Mouse (Mus musculus) limb, embryonic 12.5 days (tissue): ENCODE results near the gene Ctnnal1. TPM values are rescaled to one million over a fixed set of nuclear protein-coding genes. Genes with fewer than 3 reads are reported as not detected.

Experiments
- ATAC-seq: fragments of 200-750 bp; cut with Nextera tagmentation; 2 replicates; pipeline ENCODE4 v1.8.0; 2017; ENCODE audit warnings: low read depth, moderate TSS enrichment; ENCODE audit not compliant: insufficient number of reproducible peaks, insufficient read depth, low FRiP score, low TSS enrichment
- H3K27ac ChIP-seq: fragments of 300-500 bp; sonication (generic); 2 replicates; pipeline ENCODE4 v1.5.1; 2016; ENCODE audit warnings: mild to moderate bottlenecking, moderate library complexity
- H3K27me3 ChIP-seq: fragments of 300-500 bp; sonication (generic); 2 replicates; pipeline ENCODE4 v1.6.1; 2016; ENCODE audit warnings: mild to moderate bottlenecking, moderate library complexity
- H3K36me3 ChIP-seq: fragments of 300-500 bp; sonication (generic); 2 replicates; pipeline ENCODE4 v1.6.1; 2016; ENCODE audit warnings: mild to moderate bottlenecking, moderate library complexity
- H3K4me1 ChIP-seq: fragments of 300-500 bp; sonication (generic); replicated peaks from 2 replicates; pipeline ENCODE4 v1.6.1; 2016
- H3K4me2 ChIP-seq: fragments of 300-500 bp; sonication (generic); 2 replicates; pipeline ENCODE4 v1.6.1; 2016; ENCODE audit warnings: mild to moderate bottlenecking, moderate library complexity
- H3K4me3 ChIP-seq: fragments of 300-500 bp; sonication (generic); replicated peaks from 2 replicates; pipeline ENCODE4 v1.5.1; 2016; ENCODE audit warnings: mild to moderate bottlenecking
- H3K9ac ChIP-seq: fragments of 300-500 bp; sonication (generic); replicated peaks from 2 replicates; pipeline ENCODE4 v1.6.1; 2016; ENCODE audit warnings: mild to moderate bottlenecking, moderate library complexity
- H3K9me3 ChIP-seq: fragments of 300-500 bp; sonication (generic); 2 replicates; pipeline ENCODE4 v1.6.1; 2016; ENCODE audit warnings: mild to moderate bottlenecking, moderate library complexity
- whole genome bisulfite sequencing: fragments of 180-500 bp; shearing (Covaris S2); methylation state at CpG from one replicate; pipeline ENCODE4 v1.1.7; 2016; 5-methylcytosine and 5-hydroxymethylcytosine counted together
- polyA plus RNA-seq: library from polyadenylated mRNA; unstranded; fragments of >200 nt; fragmentation: Nextera tagmentation; extraction: Ambion mirVana; gene quantifications from 2 replicates; pipeline ENCODE4 v1.2.1, GENCODE M21; 2016

Ctnnal1 gene
- polyA plus RNA-seq, 1 experiment from 2014 or later, result 40.4 TPM

GRCm38 (mm10) chr4:56831998-56832397 is 33.0 kb downstream of the Ctnnal1 start:
- Histone ChIP-seq H3K4me2 (no peak overlapping the region), H3K9ac (no peak overlapping the region), H3K27ac (no peak overlapping the region), H3K27me3 (no peaks in the 10 kb centered on the region), H3K36me3 (peaks cover 70% of the 10 kb centered on the region), H3K4me1 (peaks cover 10% of the 10 kb centered on the region), H3K9me3 (no peaks in the 10 kb centered on the region), H3K4me3 (no peak overlapping the region)
- 88% methylated on average over 7 of the region's 7 CpGs for WGBS
- no peak for ATAC-seq

GRCm38 (mm10) chr4:56831013-56831609 is 33.9 kb downstream of the Ctnnal1 start:
- H3K4me2 ChIP-seq, result no peak overlapping the region
- peaks cover 70% of the 10 kb centered on the region for H3K36me3 ChIP-seq
- H3K27ac ChIP-seq, result no peak overlapping the region
- H3K9me3 ChIP-seq, result no peaks in the 10 kb centered on the region
- H3K27me3 ChIP-seq, result no peaks in the 10 kb centered on the region
- WGBS, result 52% methylated on average over 13 of the region's 13 CpGs
- H3K4me1 ChIP-seq, result peaks cover 10% of the 10 kb centered on the region
- ATAC-seq, result no peak
- H3K9ac ChIP-seq, result no peak overlapping the region
- H3K4me3 ChIP-seq, result no peak overlapping the region

GRCm38 (mm10) chr4:56829511-56829921 is 35.5 kb downstream of the Ctnnal1 start:
- H3K4me1 ChIP-seq, result peaks cover 10% of the 10 kb centered on the region
- peak; percentile 76; the same call in 1 of the 2 replicates for ATAC-seq
- H3K9me3 ChIP-seq, result no peaks in the 10 kb centered on the region
- WGBS, result 54% methylated on average over 7 of the region's 7 CpGs
- H3K9ac ChIP-seq, result no peak overlapping the region
- H3K4me3 ChIP-seq, result no peak overlapping the region
- H3K4me2 ChIP-seq, result peak overlapping the region; percentile 9; the same call in 1 of the 2 replicates
- H3K27ac ChIP-seq, result peak overlapping the region; percentile 86
- peaks cover 59% of the 10 kb centered on the region for H3K36me3 ChIP-seq
- no peaks in the 10 kb centered on the region for H3K27me3 ChIP-seq

GRCm38 (mm10) chr4:56828932-56829331 is 36.1 kb downstream of the Ctnnal1 start:
- Histone ChIP-seq H3K36me3 (peaks cover 59% of the 10 kb centered on the region), H3K4me1 (peaks cover 10% of the 10 kb centered on the region), H3K27ac (peak overlapping the region; percentile 86), H3K9ac (no peak overlapping the region), H3K4me3 (no peak overlapping the region), H3K9me3 (no peaks in the 10 kb centered on the region), H3K4me2 (no peak overlapping the region), H3K27me3 (no peaks in the 10 kb centered on the region)
- ATAC-seq, result no peak
- 69% methylated on average over 3 of the region's 3 CpGs for WGBS

- H3K4me1 ChIP-seq, result peaks cover 4% of the 10 kb centered on the region
- WGBS, result 93% methylated on average over 9 of the region's 9 CpGs
- H3K27ac ChIP-seq, result no peak overlapping the region
- no peaks in the 10 kb centered on the region for H3K9me3 ChIP-seq
- no peak overlapping the region for H3K4me2 ChIP-seq
- no peaks in the 10 kb centered on the region for H3K27me3 ChIP-seq
- no peak for ATAC-seq
- peaks cover 33% of the 10 kb centered on the region; the same call in 1 of the 2 replicates for H3K36me3 ChIP-seq
- no peak overlapping the region for H3K4me3 ChIP-seq
- H3K9ac ChIP-seq, result no peak overlapping the region
These were observed 40.8 kb downstream of the Ctnnal1 start for GRCm38 (mm10) chr4:56824231-56824630.

DNA sequence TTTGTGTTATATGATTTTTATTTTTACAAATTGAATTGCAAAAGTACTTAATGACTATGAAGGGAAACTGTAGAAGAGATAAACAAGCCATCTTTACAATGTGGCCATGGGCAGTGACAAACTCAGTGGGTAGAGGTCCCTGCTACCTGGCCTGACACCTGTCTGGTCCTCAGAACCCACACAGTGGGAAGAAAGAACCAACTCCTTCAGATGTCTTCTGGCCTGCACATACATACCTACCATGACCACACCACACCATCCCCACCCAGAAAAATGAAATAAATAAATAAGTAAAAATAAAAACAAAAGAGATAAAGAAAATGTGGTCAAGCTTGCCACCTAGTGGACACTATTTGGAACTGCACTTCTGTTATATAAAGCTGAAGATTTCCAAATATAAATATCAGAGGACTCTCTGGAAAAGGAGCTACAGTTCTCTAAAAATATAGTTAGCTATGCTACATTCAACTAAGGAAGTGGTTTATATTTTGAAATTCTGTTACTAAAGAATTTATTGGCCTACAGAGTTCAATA is 44.9 kb downstream of the Ctnnal1 start:
- Histone ChIP-seq H3K4me2 (no peak overlapping the region), H3K27me3 (no peaks in the 10 kb centered on the region), H3K36me3 (peaks cover 15% of the 10 kb centered on the region; the same call in 1 of the 2 replicates), H3K4me3 (no peak overlapping the region), H3K9ac (no peak overlapping the region), H3K27ac (no peak overlapping the region), H3K4me1 (peaks cover 7% of the 10 kb centered on the region; the same call in 1 of the 2 replicates), H3K9me3 (no peaks in the 10 kb centered on the region)
- ATAC-seq, result no peak

- no peak overlapping the region for H3K4me2 ChIP-seq
- H3K27me3 ChIP-seq, result no peaks in the 10 kb centered on the region
- H3K27ac ChIP-seq, result 0 out of 2 replicates have a peak overlapping the region, but pooled peaks have one; percentile 24
- H3K9ac ChIP-seq, result no peak overlapping the region
- WGBS, result 48% methylated on average over 8 of the region's 8 CpGs
- ATAC-seq, result peak; percentile 30; the same call in 1 of the 2 replicates
- no peak overlapping the region for H3K4me3 ChIP-seq
- H3K9me3 ChIP-seq, result no peaks in the 10 kb centered on the region
- H3K4me1 ChIP-seq, result peaks cover 13% of the 10 kb centered on the region; the same call in 1 of the 2 replicates
- peaks cover 31% of the 10 kb centered on the region for H3K36me3 ChIP-seq
These were observed 49.9 kb downstream of the Ctnnal1 start for GRCm38 (mm10) chr4:56815131-56815530.

- Histone ChIP-seq H3K36me3 (peaks cover 45% of the 10 kb centered on the region), H3K27ac (no peak overlapping the region), H3K9ac (no peak overlapping the region), H3K4me1 (peaks cover 13% of the 10 kb centered on the region; the same call in 1 of the 2 replicates), H3K9me3 (no peaks in the 10 kb centered on the region), H3K4me3 (no peak overlapping the region), H3K4me2 (no peak overlapping the region), H3K27me3 (no peaks in the 10 kb centered on the region)
- ATAC-seq, result no peak
- whole genome bisulfite sequencing, result 84% methylated on average over 4 of the region's 4 CpGs
These were observed 52.9 kb downstream of the Ctnnal1 start for GRCm38 (mm10) chr4:56812096-56812495.

- no peak for ATAC-seq
- Histone ChIP-seq H3K4me1 (peaks cover 13% of the 10 kb centered on the region; the same call in 1 of the 2 replicates), H3K27me3 (no peaks in the 10 kb centered on the region), H3K27ac (no peak overlapping the region), H3K9ac (no peak overlapping the region), H3K9me3 (no peaks in the 10 kb centered on the region), H3K4me3 (no peak overlapping the region), H3K36me3 (peaks cover 45% of the 10 kb centered on the region), H3K4me2 (no peak overlapping the region)
- WGBS, result 67% methylated on average over 3 of the region's 3 CpGs
These were observed 53.3 kb downstream of the Ctnnal1 start for GRCm38 (mm10) chr4:56811642-56812041.

DNA sequence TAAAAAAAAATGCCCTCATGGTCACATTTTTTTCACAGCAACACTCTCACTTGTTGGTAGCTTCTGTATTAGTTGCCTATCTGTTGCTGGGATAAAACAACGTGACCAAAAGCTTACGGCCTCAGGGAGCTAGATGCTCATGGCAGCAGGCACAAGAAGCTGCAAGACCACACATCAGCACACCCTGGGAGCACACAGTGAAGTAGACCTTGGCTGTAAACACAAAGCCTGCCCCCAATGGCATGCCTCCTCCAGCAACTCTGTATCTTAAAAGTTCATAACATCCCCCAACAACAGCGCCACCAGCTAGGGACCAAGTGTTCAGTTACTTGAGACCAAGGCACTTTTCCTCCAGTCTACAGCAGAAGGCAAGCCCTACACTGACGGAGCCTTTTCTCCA is 55.9 kb downstream of the Ctnnal1 start:
- H3K4me2 ChIP-seq, result no peak overlapping the region
- H3K36me3 ChIP-seq, result peaks cover 65% of the 10 kb centered on the region
- no peaks in the 10 kb centered on the region for H3K27me3 ChIP-seq
- H3K9me3 ChIP-seq, result no peaks in the 10 kb centered on the region
- H3K9ac ChIP-seq, result no peak overlapping the region
- 0 out of 2 replicates have a peak overlapping the region, but pooled peaks have one; percentile 12 for H3K27ac ChIP-seq
- 73% methylated on average over 4 of the region's 4 CpGs for WGBS
- no peak for ATAC-seq
- no peak overlapping the region for H3K4me3 ChIP-seq
- no peaks in the 10 kb centered on the region for H3K4me1 ChIP-seq

DNA sequence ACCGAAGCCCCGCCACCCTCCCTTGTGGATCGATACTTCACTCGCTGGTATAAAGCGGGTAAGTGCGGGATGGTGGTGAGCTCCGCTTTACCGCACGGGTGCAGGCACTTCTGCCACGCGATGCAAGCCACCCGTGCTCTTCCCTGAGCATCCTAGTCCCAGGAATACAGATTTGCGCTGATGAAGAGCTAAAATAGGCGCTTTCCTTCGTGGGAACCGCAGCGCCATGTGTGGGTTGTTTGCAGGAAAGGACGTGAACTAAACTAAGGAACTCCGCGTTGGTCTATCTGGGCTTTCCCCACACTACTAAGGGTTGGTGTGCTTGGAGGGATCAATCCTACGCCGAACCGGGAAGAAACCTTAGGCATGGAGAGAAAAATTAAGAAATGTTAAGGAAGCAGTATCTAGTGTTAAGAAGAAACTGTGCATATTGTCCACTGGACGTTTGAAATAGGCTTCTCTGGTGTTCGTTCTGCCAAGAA is 62.3 kb downstream of the Ctnnal1 start:
- Histone ChIP-seq H3K4me3 (peak overlapping the region; percentile 92), H3K27ac (peak overlapping the region; percentile 83), H3K27me3 (no peaks in the 10 kb centered on the region), H3K4me1 (peaks cover 23% of the 10 kb centered on the region), H3K9me3 (no peaks in the 10 kb centered on the region), H3K36me3 (peaks cover 66% of the 10 kb centered on the region), H3K9ac (peak overlapping the region; percentile 93), H3K4me2 (peak overlapping the region; percentile 81)
- 2% methylated on average over 25 of the region's 25 CpGs for WGBS
- ATAC-seq, result no peak
